Mouse (Mus musculus): Measurements from ENCODE around the gene Idh3g.

- TF ChIP-seq CTCF (IDR thresholded peaks at IDR 0.05; ENCODE audit: extremely low read depth, insufficient read depth, insufficient read length, insufficient replicate concordance) = no peak
- no peak for TF ChIP-seq POLR2A (IDR thresholded peaks at IDR 0.05; ENCODE audit: low read depth, low read length)
Observed at GRCm38 (mm10) chrX:73748977-73749376, 37.7 kb downstream of the Idh3g start.
